17 mouse cellular contexts compared by ENCODE assay signal in genomic region chr11:5903844-5904243, GRCm38 (mm10). TPM values are rescaled to one million over a fixed set of nuclear protein-coding genes. Genes with fewer than 3 reads are reported as not detected.
"Had no signal": no experiment of that assay in that cellular context is flagged by ENCODE, and none has a peak within 500 bp of the region (broad histone marks: within the 10 kb centered on the region; RNA-seq: fewer than 3 reads in every experiment).

No protein-coding gene starts in this region.

- H3K9ac ChIP-seq: intestine, embryonic 15.5 days; liver, embryonic 13.5 days; liver, postnatal 0 days; lung, embryonic 15.5 days; midbrain, embryonic 12.5 days; neural tube, embryonic 12.5 days had no signal

- H3K4me3 ChIP-seq: intestine, embryonic 15.5 days; left cerebral cortex, adult 2 months; liver, embryonic 13.5 days; lung, embryonic 15.5 days; megakaryocyte, embryonic 14.5 days; midbrain, embryonic 12.5 days; neural tube, embryonic 12.5 days had no signal

- ATAC-seq: intestine, embryonic 15.5 days; liver, postnatal 0 days had no signal

- H3K36me3 ChIP-seq: intestine, embryonic 15.5 days; liver, embryonic 13.5 days; lung, embryonic 15.5 days; midbrain, embryonic 12.5 days; neural tube, embryonic 12.5 days had no signal

- H3K27ac ChIP-seq: intestine, embryonic 15.5 days; left cerebral cortex, adult 2 months; liver, embryonic 13.5 days; lung, embryonic 15.5 days; macrophage; midbrain, embryonic 12.5 days; neural tube, embryonic 12.5 days had no signal

- H3K9me3 ChIP-seq: intestine, embryonic 15.5 days; liver, embryonic 13.5 days; lung, embryonic 15.5 days; megakaryocyte, embryonic 14.5 days; midbrain, embryonic 12.5 days; neural tube, embryonic 12.5 days had no signal

- DNase-seq: kidney, adult 18-20 months; kidney, postnatal 10 days; kidney, postnatal 4 days; liver; liver, embryonic 13.5 days; liver, postnatal 0 days; lung, postnatal 14 days; right cerebral cortex, postnatal 14 days; thymus, postnatal 36 days had no signal

- H3K4me2 ChIP-seq: intestine, embryonic 15.5 days; liver, embryonic 13.5 days; lung, embryonic 15.5 days; midbrain, embryonic 12.5 days; neural tube, embryonic 12.5 days had no signal

- H3K27me3 ChIP-seq: intestine, embryonic 15.5 days had no signal

RNA-seq across cellular contexts. Expression of gene Myl7, which starts 5.3 kb away (rescaled TPM):
- polyA plus RNA-seq: macrophage; midbrain, postnatal 0 days had no signal

RNA-seq across cellular contexts. Expression of gene Gck, which starts 46.0 kb away (rescaled TPM):
- polyA plus RNA-seq: macrophage had no signal
